Mouse (Mus musculus) spleen, adult 2 months (tissue): ENCODE measurements at regions not wholly inside any gene's neighbourhood (a gene's known extent, or its start where the extent isn't known, plus 50 kb on each side); places are given as distances from the start of the nearest gene placed in this dataset.

Experiments
- CTCF ChIP-seq: fragments of 200-500 bp; IDR thresholded peaks from 2 replicates; pipeline ENCODE4 v1.5.1; 2011; ENCODE audit warnings: mild to moderate bottlenecking, inconsistent platforms; ENCODE audit not compliant: insufficient read depth, insufficient read length, insufficient replicate concordance; ENCODE audit errors: extremely low read depth
- POLR2A ChIP-seq: fragments of 200-500 bp; IDR thresholded peaks from 2 replicates; pipeline ENCODE4 v1.6.1; 2011; ENCODE audit warnings: low read depth, low read length, inconsistent platforms

DNA sequence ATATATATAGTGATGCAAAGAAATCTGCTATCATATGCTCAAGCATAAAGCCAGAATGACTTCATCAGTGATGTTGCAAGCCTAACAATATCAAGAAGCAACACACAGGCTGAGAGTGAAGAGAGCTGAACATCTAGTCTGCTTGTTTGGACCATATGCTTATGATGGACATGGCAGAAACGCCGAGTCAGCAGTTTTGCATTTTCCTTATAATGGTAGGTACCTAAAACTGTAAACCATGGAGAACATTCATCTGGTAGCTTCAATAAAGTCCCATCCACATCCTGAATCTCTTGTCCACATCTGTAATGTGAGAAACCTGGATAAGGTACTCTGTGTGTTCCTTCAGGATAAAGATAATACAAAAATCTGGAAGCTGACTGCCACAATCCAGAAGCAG is 57.3 kb upstream of the Dgkg start:
- TF ChIP-seq CTCF (no peak), POLR2A (no peak)
